Mouse (Mus musculus) intestine, postnatal 0 days (tissue): ENCODE measurements at regions not wholly inside any gene's neighbourhood (a gene's known extent, or its start where the extent isn't known, plus 50 kb on each side); places are given as distances from the start of the nearest gene placed in this dataset.

Experiments
- ATAC-seq: fragments of 200-750 bp; cut with Nextera tagmentation; 2 replicates; pipeline ENCODE4 v1.8.0; 2017; ENCODE audit warnings: mild to moderate bottlenecking, moderate TSS enrichment, moderate library complexity
- H3K27ac ChIP-seq: fragments of 300-500 bp; sonication (generic); 2 replicates; pipeline ENCODE4 v1.5.1; 2014; ENCODE audit warnings: mild to moderate bottlenecking, low read depth, low read length, moderate library complexity
- H3K27me3 ChIP-seq: fragments of 300-500 bp; sonication (generic); replicated peaks from 2 replicates; pipeline ENCODE4 v1.6.1; 2014; ENCODE audit warnings: low read length, mixed read lengths; ENCODE audit not compliant: control insufficient read depth, insufficient read depth
- H3K36me3 ChIP-seq: fragments of 300-500 bp; sonication (generic); 2 replicates; pipeline ENCODE4 v1.6.1; 2014; ENCODE audit warnings: mild to moderate bottlenecking, moderate library complexity; ENCODE audit not compliant: control insufficient read depth, insufficient read depth
- H3K4me1 ChIP-seq: fragments of 300-500 bp; sonication (generic); replicated peaks from 2 replicates; pipeline ENCODE4 v1.6.1; 2014; ENCODE audit warnings: antibody characterized with exemption, low read length, mixed read lengths; ENCODE audit not compliant: control insufficient read depth, insufficient read depth
- H3K4me2 ChIP-seq: fragments of 300-500 bp; sonication (generic); replicated peaks from 2 replicates; pipeline ENCODE4 v1.6.1; 2014; ENCODE audit warnings: low read depth, mild to moderate bottlenecking, moderate library complexity
- H3K4me3 ChIP-seq: fragments of 300-500 bp; sonication (generic); 2 replicates; pipeline ENCODE4 v1.5.1; 2014; ENCODE audit warnings: low read depth, low read length
- H3K9ac ChIP-seq: fragments of 300-500 bp; sonication (generic); 2 replicates; pipeline ENCODE4 v1.6.1; 2014; ENCODE audit warnings: mild to moderate bottlenecking, low read depth, low read length
- H3K9me3 ChIP-seq: fragments of 300-500 bp; sonication (generic); 2 replicates; pipeline ENCODE4 v1.6.1; 2016; ENCODE audit warnings: mixed run types; ENCODE audit not compliant: control insufficient read depth
- CTCF ChIP-seq: sonication (generic); IDR thresholded peaks from 2 replicates; pipeline ENCODE4 v1.5.1; 2016; ENCODE audit warnings: low read depth, mild to moderate bottlenecking, control low read depth, antibody characterized with exemption, moderate library complexity
- WGBS: fragments of 180-500 bp; shearing (Covaris S2); extraction: QIAGEN DNeasy Blood & Tissue Kit; methylation state at CpG from one replicate; pipeline ENCODE4 v1.1.7; 2014; 5-methylcytosine and 5-hydroxymethylcytosine counted together

DNA sequence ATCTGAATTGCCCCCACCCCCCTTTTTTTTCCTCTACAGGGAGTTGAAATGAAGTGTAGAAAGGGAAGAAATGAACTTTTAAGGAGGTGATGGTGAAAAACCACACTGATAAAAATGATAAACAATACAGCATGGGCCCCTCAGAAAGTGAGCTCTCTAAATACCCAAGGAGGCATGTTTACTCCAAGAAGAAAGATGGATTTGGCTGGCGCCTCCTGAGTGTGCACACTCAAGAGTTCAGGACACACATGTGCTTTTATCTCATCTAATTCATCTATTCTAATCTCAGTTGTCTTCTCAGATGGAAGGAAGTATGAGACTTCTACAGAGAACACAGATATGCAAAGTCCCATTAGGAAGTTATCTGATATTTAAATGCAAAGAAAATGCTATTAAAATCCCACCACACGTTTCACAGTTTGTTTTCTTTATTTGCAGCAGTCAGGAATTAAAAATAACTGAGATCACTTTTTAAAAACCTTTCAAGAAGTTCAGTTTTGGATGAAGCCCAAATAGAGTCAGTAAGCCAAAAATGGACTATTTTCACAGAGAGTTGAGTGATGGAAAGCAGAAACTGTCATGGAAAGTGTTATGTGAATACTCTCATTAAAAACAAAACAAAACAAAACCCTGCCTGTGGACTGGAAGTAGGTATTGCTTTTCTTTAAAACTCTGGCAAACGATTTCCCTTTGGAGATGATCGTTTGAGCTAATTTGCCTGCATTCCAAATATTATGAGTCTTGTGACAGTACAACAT lies 123.1 kb upstream of the Mdfic start:
- no peak overlapping the region for H3K9ac ChIP-seq
- 45% methylated on average over 4 of the region's 4 CpGs for WGBS
- H3K27ac ChIP-seq, result no peak overlapping the region
- no peak overlapping the region for H3K4me2 ChIP-seq
- H3K4me3 ChIP-seq, result no peak overlapping the region
- H3K36me3 ChIP-seq, result no peaks in the 10 kb centered on the region
- no peaks in the 10 kb centered on the region for H3K9me3 ChIP-seq
- no peak for TF ChIP-seq CTCF
- no peaks in the 10 kb centered on the region for H3K4me1 ChIP-seq
- no peak for ATAC-seq
- H3K27me3 ChIP-seq, result no peaks in the 10 kb centered on the region

- TF ChIP-seq CTCF, result no peak
- Histone ChIP-seq H3K9me3 (no peaks in the 10 kb centered on the region), H3K36me3 (no peaks in the 10 kb centered on the region), H3K4me3 (no peak overlapping the region), H3K9ac (no peak overlapping the region), H3K4me1 (no peaks in the 10 kb centered on the region), H3K27me3 (no peaks in the 10 kb centered on the region), H3K27ac (no peak overlapping the region), H3K4me2 (no peak overlapping the region)
- no peak for ATAC-seq
Observed at GRCm38 (mm10) chr6:15610208-15610607, 110.3 kb upstream of the Mdfic start.

DNA sequence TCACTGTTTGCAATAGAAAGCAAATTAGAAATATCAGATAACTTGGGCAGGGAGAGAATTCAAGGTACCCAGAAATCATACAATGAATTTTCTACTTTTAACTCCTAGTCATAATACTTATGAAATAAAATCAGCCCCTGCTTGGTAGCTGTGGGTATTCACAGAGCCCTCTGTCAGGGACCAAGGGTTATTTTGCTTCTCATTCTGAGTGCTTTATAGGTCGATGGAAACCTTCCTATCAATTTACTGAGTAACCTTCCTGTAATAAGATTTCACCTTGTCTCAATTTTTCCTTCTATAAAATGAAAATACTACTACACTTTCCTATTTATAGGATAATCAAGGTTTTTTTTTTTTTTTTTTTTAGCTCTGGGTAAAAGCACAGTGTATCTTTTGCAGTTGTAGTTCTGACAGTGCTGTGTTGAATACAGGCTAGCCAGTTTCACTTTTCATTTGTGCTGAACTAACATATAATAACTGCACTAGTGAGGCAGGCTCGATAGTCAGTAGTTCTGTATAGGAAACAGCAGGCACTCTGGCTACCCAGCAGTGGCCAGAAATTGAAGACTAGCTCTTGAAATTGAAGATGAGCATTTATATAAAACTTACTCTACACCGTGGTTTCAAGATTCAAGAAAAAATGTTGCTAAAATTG lies 94.4 kb upstream of the Mdfic start:
- no peak overlapping the region for H3K9ac ChIP-seq
- 77% methylated on average over 3 of the region's 3 CpGs for WGBS
- H3K4me1 ChIP-seq, result no peaks in the 10 kb centered on the region
- no peaks in the 10 kb centered on the region for H3K9me3 ChIP-seq
- no peaks in the 10 kb centered on the region for H3K27me3 ChIP-seq
- H3K4me3 ChIP-seq, result no peak overlapping the region
- ATAC-seq, result no peak
- no peak for TF ChIP-seq CTCF
- H3K4me2 ChIP-seq, result no peak overlapping the region
- H3K27ac ChIP-seq, result no peak overlapping the region
- no peaks in the 10 kb centered on the region for H3K36me3 ChIP-seq

DNA sequence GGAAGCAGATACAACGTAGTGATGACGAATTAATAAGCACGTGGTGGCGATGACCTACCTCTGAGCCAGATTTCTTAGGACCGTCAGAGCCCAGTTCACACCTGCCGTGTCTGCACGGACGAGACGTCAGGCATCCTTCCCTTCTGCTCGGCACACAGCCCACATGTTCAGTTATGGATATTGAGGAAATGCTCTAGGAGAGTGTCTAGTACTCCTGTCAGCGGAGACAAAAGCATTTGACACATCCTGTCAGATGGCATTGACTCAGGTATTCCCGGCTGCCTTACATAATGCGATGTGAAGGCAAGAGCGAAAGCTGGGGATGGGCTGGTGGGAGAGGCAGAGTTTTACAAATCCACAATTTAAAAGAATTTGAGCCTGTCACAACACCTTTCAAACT lies 81.9 kb upstream of the Mdfic start:
- Histone ChIP-seq H3K27ac (no peak overlapping the region), H3K27me3 (no peaks in the 10 kb centered on the region), H3K36me3 (no peaks in the 10 kb centered on the region), H3K4me2 (no peak overlapping the region), H3K4me3 (no peak overlapping the region), H3K9me3 (no peaks in the 10 kb centered on the region), H3K4me1 (no peaks in the 10 kb centered on the region), H3K9ac (no peak overlapping the region)
- 84% methylated on average over 14 of the region's 14 CpGs for WGBS
- TF ChIP-seq CTCF, result no peak
- ATAC-seq, result no peak

DNA sequence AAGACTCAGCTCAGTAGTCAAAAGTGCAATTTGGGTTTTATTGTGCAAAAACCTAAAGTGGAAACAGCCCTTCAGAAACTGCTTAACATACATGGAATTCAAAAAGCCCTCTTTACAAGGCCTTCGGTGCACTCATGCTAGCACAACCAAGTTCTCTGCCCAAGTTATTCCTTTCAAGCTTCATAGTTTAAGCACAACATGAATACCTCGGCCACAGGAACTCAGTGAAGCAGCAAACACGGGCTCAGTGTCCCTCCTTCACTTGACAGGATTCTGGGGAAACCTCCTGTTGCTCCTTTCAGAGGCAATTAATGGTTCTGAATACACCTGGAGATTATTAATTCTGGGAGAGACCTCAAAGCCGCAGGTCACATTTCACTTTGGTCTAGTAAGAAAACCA lies 81.1 kb upstream of the Mdfic start:
- Histone ChIP-seq H3K9ac (no peak overlapping the region), H3K4me1 (no peaks in the 10 kb centered on the region), H3K4me3 (no peak overlapping the region), H3K9me3 (no peaks in the 10 kb centered on the region), H3K27me3 (no peaks in the 10 kb centered on the region), H3K4me2 (no peak overlapping the region), H3K27ac (no peak overlapping the region), H3K36me3 (no peaks in the 10 kb centered on the region)
- TF ChIP-seq CTCF, result no peak
- no peak for ATAC-seq
- WGBS, result 65% methylated on average over 4 of the region's 4 CpGs

GRCm38 (mm10) chr6:15639809-15640479 lies 80.5 kb upstream of the Mdfic start:
- Histone ChIP-seq H3K4me2 (no peak overlapping the region), H3K9me3 (no peaks in the 10 kb centered on the region), H3K4me3 (no peak overlapping the region), H3K9ac (no peak overlapping the region), H3K36me3 (no peaks in the 10 kb centered on the region), H3K27me3 (no peaks in the 10 kb centered on the region), H3K4me1 (no peaks in the 10 kb centered on the region), H3K27ac (no peak overlapping the region)
- ATAC-seq, result no peak
- 59% methylated on average over 5 of the region's 5 CpGs for WGBS
- no peak for TF ChIP-seq CTCF
